Mouse (Mus musculus) thymus, adult 2 months (tissue): ENCODE data around the gene Foxo1. TPM values are rescaled to one million over a fixed set of nuclear protein-coding genes. Genes with fewer than 3 reads are reported as not detected.

Experiments
- DNase-seq: peaks from one replicate; pipeline ENCODE4 v3.0.0; 2021
- H3K27ac ChIP-seq: fragments of 200-500 bp; 2 replicates; pipeline ENCODE4 v1.5.1; 2012; ENCODE audit warnings: low read length, control low read depth; ENCODE audit not compliant: control insufficient read depth, insufficient read depth
- H3K27me3 ChIP-seq: fragments of 200-500 bp; 2 replicates; pipeline ENCODE4 v1.6.1; 2012; ENCODE audit warnings: mild to moderate bottlenecking, low read length, moderate library complexity, mixed read lengths; ENCODE audit not compliant: control insufficient read depth, insufficient read depth
- H3K36me3 ChIP-seq: fragments of 200-500 bp; 2 replicates; pipeline ENCODE4 v1.6.1; 2012; ENCODE audit warnings: mild to moderate bottlenecking, low read length, moderate library complexity; ENCODE audit not compliant: control insufficient read depth, insufficient read depth
- H3K4me1 ChIP-seq: fragments of 200-500 bp; replicated peaks from 2 replicates; pipeline ENCODE4 v1.6.1; 2012; ENCODE audit warnings: low read length; ENCODE audit not compliant: control insufficient read depth, insufficient read depth
- H3K4me3 ChIP-seq: fragments of 200-500 bp; 2 replicates; pipeline ENCODE4 v1.5.1; 2012; ENCODE audit warnings: mild to moderate bottlenecking, low read length, control low read depth, moderate library complexity; ENCODE audit not compliant: control insufficient read depth, insufficient read depth
- CTCF ChIP-seq: fragments of 200-500 bp; IDR thresholded peaks from 2 replicates; pipeline ENCODE4 v1.5.1; 2012; ENCODE audit warnings: mild to moderate bottlenecking, control low read depth, low read length, moderate library complexity, borderline replicate concordance; ENCODE audit not compliant: control insufficient read depth, poor library complexity, insufficient read depth; ENCODE audit errors: extremely low read depth
- POLR2A ChIP-seq: fragments of 200-500 bp; IDR thresholded peaks from 2 replicates; pipeline ENCODE4 v1.6.1; 2012; ENCODE audit warnings: mild to moderate bottlenecking, low read length, control low read depth, moderate library complexity; ENCODE audit not compliant: control insufficient read depth, poor library complexity, insufficient read depth; ENCODE audit errors: extremely low read depth
- WGBS: fragments of 180-500 bp; shearing (Covaris S2); methylation state at CpG from one replicate; pipeline ENCODE4 v1.1.7; 2018; 5-methylcytosine and 5-hydroxymethylcytosine counted together
- polyA plus RNA-seq: library from polyadenylated mRNA; depleted of rRNA; stranded (reverse); fragments of >200 nt; gene quantifications from 2 replicates; pipeline ENCODE4 v1.2.3, GENCODE M21; 2012; rRNA removed

Foxo1 gene
- polyA plus RNA-seq, 1 experiment: 20.9 TPM

- DNase-seq: peak; percentile 79
- H3K27ac ChIP-seq: peak overlapping the region; percentile 47
These were observed 128.1 kb downstream of the Foxo1 start for GRCm38 (mm10) chr3:52396121-52396731.

DNA sequence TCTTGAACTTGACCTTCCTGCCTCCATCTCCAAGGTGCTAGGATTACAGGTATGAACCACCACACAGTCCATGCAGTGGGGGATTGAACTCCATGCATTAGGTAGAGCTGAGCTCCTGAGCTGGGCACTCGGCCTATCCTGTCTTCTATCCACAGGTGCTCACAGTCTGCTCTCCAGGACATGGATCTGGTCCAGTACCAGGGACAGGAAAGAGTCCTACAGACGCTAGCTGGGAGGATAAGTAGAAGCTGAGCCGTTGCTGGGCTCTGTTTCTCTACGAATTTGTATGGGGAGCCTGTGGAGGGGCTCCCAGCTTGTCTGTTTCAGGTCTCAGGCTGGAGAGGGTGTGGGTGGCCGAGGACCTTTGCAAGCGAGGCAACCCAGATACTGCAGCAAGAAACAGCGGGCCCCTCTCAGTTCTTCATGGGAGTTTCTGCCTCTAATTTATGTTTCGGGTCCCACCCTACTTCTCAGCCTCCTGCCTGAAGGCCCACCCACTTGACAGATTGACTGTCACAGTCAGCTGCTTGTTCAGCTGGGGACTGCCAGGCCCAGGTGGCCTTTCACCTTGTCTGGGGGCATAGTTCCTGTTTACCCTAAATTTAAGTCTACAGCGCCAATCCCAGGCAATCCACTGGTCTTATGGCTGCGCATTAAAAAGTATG is 128.9 kb downstream of the Foxo1 start:
- no peaks in the 10 kb centered on the region for H3K36me3 ChIP-seq
- peak; percentile 68 for DNase-seq
- 69% methylated on average over 10 of the region's 10 CpGs for WGBS
- H3K4me1 ChIP-seq: peaks cover 61% of the 10 kb centered on the region
- H3K27ac ChIP-seq: peak overlapping the region; percentile 47
- H3K4me3 ChIP-seq: no peak overlapping the region
- H3K27me3 ChIP-seq: no peaks in the 10 kb centered on the region
- TF ChIP-seq CTCF: no peak
- no peak for TF ChIP-seq POLR2A

More at GRCm38 (mm10) chr3:52396121-52396731, 128.1 kb downstream of the Foxo1 start:
- Histone ChIP-seq H3K4me3 (no peak overlapping the region), H3K36me3 (no peaks in the 10 kb centered on the region), H3K4me1 (peaks cover 54% of the 10 kb centered on the region), H3K27me3 (no peaks in the 10 kb centered on the region)
- no peak for TF ChIP-seq CTCF
- no peak for TF ChIP-seq POLR2A
- 13% methylated on average over 13 of the region's 13 CpGs for WGBS

- TF ChIP-seq CTCF (no peak), POLR2A (no peak)
- Histone ChIP-seq H3K27me3 (no peaks in the 10 kb centered on the region), H3K36me3 (no peaks in the 10 kb centered on the region), H3K4me3 (no peak overlapping the region), H3K4me1 (peaks cover 58% of the 10 kb centered on the region), H3K27ac (peak overlapping the region; percentile 47)
- peak; percentile 39 for DNase-seq
- 15% methylated on average over 8 of the region's 8 CpGs for WGBS
These were observed 129.8 kb downstream of the Foxo1 start for GRCm38 (mm10) chr3:52397961-52398360.

DNA sequence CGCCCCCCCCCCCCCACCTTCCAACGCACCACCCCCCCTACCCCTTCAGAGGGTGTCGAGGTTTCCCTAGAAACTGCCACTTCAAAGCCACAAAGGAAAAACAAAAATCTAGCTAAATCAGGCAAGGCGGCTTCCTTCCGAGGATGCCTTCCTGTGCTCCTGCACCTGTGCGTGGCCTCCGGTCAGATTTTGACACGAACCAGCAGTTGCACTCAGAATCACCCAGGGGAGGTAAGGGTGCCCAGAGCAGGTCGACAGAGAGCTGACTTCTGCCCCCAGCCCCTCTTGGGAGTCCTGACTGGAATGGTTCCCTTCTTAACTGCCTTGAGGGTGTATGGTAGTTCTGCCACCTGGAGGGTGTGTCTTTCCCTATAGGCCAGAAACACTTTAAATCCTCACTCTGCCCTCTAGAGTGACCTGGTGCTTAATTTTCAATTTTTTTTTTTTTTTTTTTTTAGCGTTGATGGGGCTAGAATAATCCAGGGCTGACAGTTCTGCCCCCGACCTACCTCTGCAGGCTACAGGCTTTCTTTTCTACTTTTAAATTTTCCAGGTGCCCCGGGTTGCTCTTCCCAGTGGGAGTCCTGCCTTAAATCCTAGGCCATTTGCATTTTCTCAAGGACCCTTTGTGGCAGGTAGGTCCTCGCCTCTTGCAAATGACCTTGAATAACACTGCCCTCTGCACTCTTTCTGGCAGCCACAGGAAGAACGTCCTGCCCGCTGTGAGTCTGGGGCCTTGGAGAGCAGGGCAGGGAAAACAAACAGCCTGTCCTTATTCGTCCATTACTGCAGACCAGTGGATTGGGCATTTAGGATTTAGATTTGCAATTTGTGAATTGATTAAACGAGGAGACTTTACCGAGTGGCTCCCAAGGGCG is 132.4 kb downstream of the Foxo1 start:
- no peak overlapping the region for H3K27ac ChIP-seq
- no peak overlapping the region for H3K4me3 ChIP-seq
- WGBS: 3% methylated on average over 19 of the region's 19 CpGs

DNA sequence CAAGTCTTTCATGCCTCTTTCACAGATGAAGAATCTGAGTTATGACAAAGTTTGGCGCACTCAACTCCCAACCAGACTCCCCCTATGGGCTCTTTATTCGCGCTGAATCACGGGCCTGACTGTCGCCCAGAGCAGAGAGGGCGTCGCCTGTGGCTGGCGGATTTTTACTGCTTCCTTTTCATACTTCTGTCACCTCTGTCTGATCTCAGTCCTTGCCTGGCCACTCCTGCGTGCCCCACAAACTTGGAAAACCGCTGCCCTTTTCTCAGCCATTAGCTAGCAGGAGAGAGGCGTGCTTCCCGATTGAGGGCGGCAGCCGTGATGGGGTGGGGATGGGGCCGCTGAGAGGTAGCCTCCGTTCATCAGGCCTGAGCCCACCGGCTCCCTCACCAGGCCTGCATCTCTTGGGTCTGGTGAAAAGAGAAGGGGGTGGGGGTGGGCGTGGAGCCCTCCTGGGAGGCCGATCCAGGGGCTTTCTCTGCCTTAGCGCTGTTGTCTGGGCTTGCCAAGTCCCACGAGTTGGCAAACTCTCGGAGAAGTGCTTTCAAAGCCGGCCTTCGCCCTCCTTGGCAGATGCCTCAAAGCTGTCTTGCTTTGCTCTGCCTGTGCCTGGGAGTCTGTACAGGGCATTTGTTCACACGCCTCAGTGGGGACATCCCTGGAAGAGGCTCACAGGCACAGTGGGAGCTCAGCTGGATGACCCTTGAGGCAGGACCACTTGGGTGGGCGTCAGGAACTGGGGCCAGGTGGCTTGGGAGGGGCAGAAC is 133.2 kb downstream of the Foxo1 start:
- WGBS: 12% methylated on average over 26 of the region's 26 CpGs

More for the DNA sequence above, 132.4 kb downstream of the Foxo1 start:
- TF ChIP-seq CTCF: no peak
- no peak for TF ChIP-seq POLR2A
- DNase-seq: peak; percentile 55
- H3K4me1 ChIP-seq: peaks cover 62% of the 10 kb centered on the region
- H3K36me3 ChIP-seq: no peaks in the 10 kb centered on the region
- H3K27me3 ChIP-seq: no peaks in the 10 kb centered on the region

More for the DNA sequence above, 133.2 kb downstream of the Foxo1 start:
- Histone ChIP-seq H3K36me3 (no peaks in the 10 kb centered on the region), H3K4me3 (peak overlapping the region; percentile 11; the same call in 1 of the 2 replicates), H3K4me1 (peaks cover 55% of the 10 kb centered on the region), H3K27me3 (no peaks in the 10 kb centered on the region), H3K27ac (no peak overlapping the region)
- DNase-seq: peak; percentile 58
- no peak for TF ChIP-seq CTCF
- no peak for TF ChIP-seq POLR2A

Other genes starting within 250 kb of the Foxo1 start
- 3.5 and 4.0 TPM in 2 replicates for gene Maml3, start 163.3 kb upstream of the Foxo1 start, polyA plus RNA-seq